Mouse (Mus musculus): ENCODE data around the gene Cfap73.

Gene Cfap73

GRCm38 (mm10) chr5:120612822-120613604 is 21.0 kb downstream of the Cfap73 start:
- DNase-seq (ENCODE audit: low spot score), result peak; percentile 100

GRCm38 (mm10) chr5:120612442-120612821 is 21.6 kb downstream of the Cfap73 start, which contains the start of the genes Rita1 and Ddx54:
Gene Rita1, minus strand, starts transcription at chr5:120612589.
Gene Ddx54, plus strand, starts transcription at chr5:120612739.
- peak; percentile 99 for DNase-seq (ENCODE audit: low spot score)

- no peak for DNase-seq (ENCODE audit: low spot score)
These were observed 22.6 kb downstream of the Cfap73 start for GRCm38 (mm10) chr5:120611416-120611815.

- DNase-seq (ENCODE audit: low spot score), result no peak
These were observed 23.1 kb downstream of the Cfap73 start for GRCm38 (mm10) chr5:120610906-120611305.

- no peak for DNase-seq (ENCODE audit: low spot score)
These were observed 24.7 kb downstream of the Cfap73 start for GRCm38 (mm10) chr5:120609246-120609775.

GRCm38 (mm10) chr5:120607335-120607734 is 26.7 kb downstream of the Cfap73 start:
- DNase-seq (ENCODE audit: low spot score), result no peak

DNA sequence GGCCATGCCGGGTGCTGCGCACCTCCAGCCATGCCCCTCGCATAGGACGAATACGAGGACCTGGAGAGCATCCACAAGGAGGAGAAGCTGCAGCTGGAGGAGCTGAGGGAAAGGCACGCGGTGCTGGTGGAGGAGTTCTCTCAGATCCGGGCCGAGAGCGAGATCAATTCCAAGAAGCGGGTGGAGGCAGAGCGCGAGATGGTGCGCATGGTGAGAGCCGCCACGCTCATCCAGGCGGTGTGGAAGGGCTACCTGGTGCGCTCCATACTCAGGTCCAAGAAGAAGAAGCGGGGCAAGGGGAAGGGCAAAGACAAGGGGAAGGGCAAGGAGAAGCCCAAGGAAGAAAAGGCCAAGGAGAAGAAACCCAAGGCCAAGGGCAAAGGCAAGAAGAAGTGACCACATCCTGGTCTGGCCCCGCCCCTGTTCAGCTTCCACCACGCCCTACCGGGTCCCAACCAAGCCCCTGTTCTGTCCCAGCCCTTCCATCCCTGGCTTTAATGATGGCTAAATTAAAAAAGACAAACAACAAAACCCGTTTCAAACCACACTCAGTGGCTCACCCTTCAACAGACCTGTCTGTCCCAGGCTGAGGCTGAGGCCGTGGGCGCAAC is 27.3 kb downstream of the Cfap73 start:
- no peak for DNase-seq (ENCODE audit: low spot score)

- peak; percentile 84 for DNase-seq (ENCODE audit: low spot score)
These were observed 28.3 kb downstream of the Cfap73 start for GRCm38 (mm10) chr5:120605688-120606087.

GRCm38 (mm10) chr5:120605241-120605661 is 28.8 kb downstream of the Cfap73 start:
- DNase-seq (ENCODE audit: low spot score), result no peak

- DNase-seq (ENCODE audit: low spot score), result no peak
These were observed 29.2 kb downstream of the Cfap73 start for GRCm38 (mm10) chr5:120604839-120605238.

DNA sequence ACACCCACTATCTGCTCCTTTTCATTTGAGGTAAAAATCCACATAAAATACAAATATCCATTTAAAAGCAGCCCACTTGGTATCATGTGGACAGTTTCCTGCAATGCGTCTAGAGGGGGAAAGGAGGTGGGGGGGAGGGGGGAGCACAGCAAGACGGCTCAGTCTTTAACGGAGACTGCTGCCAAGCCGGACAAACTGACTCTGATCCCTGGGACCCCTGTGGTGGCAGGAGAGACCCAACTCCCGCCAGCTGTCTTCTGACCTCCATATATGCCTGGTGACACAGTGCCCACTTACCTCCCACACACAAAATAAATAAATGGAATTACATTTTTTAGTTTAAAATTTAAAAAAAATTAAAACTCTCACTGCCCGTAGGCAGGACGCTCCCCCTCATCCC is 30.5 kb downstream of the Cfap73 start:
- no peak for DNase-seq (ENCODE audit: low spot score)

DNA sequence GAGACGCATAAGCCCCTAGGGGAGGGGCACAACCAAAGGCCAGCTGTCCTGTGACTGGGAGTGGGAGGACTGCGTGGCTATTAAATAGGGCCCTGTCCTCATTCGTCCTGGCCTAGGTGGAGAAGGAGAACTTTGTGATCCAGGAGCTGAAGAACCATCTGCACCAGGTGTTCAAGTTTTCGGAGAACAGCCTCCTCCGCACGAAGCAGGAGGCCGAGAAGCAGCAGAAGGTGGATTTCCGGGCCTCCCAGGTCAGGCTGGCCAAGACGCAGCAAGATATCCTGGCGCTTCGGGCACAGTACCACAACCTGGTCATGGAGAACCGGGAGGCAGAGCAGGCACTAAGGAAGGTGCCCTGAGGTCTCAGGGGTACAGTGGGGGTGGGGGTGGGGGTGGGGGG is 31.8 kb downstream of the Cfap73 start:
- DNase-seq (ENCODE audit: low spot score), result no peak

DNA sequence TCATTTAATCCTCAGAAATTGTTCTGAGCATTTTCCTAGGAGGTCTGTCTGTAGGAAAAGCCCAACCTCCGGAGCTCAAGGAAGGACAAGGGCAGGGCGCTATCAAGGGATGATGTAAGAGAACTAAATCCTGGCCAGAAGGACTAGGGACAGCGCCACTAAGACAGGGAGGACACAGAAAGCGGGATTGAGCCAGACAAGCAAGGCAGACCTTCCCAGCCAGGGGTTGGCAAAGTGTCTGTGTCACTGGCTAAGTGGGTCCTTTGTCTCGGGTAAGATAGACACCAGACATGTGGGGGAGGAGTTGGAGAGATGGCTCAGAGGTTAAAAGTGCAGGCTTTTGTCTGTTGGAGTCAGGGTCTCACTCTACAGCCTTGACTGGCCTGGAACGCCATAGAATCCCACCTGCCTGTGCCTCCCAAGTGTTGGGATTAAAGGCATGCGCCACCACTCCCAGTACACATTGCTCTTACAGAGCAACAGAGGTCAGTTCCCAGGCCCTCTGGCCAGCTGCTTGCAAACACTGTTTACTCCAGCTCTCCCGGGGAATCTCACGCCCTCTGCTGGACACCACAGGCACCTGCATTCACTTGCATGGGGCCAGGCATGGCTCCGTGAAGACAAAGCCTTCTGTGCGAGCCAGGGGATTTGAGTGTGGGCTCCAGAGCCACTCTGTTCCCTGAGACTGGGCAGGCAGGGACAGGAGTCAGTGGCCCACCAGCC is 32.9 kb downstream of the Cfap73 start:
- DNase-seq (ENCODE audit: low spot score), result no peak

DNA sequence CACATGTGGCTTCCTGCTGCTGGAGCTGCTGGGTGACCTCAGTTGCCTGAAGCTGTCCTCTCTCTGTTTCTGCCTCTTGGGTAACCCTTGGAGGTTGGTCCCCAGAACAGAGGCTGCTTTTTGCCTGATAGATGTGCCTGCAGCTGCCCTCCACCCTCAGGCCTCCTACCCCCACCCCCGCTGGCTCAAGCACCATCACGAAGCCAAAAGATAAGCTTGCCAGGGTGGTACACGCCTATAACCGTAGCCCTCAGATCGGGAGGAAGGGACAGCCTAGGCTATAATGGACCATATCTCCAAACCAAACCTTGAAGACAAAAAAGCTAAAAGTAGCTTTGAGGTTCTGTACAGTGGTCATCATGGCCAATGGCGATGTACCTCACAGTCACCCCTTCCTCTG is 34.4 kb downstream of the Cfap73 start:
- DNase-seq (ENCODE audit: low spot score), result no peak

DNA sequence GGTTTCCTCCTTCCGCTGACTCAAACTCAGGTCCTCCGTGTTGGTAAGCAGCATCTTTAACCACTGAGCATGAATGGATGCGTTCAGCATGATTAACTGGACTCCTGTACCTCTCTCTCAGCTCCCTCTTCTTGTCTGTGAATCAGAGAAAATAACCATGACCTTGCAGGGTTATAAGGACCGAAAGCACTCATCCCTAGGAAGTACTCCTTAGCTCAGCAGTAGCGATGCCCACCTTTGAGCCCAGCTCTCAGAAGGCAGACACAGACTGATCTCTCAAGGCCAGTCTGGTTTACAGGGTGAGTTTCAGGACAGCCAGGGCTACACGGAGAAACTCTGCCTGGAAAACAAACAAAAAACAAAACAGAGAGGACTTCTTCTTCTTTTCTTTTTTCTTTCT is 39.5 kb downstream of the Cfap73 start:
- no peak for DNase-seq (ENCODE audit: low spot score)

- DNase-seq (ENCODE audit: low spot score), result no peak
These were observed 41.9 kb downstream of the Cfap73 start for GRCm38 (mm10) chr5:120592141-120592540.

- DNase-seq (ENCODE audit: low spot score), result no peak
These were observed 43.6 kb downstream of the Cfap73 start for GRCm38 (mm10) chr5:120590356-120591010.

- DNase-seq (ENCODE audit: low spot score), result peak; percentile 98
These were observed 45.4 kb downstream of the Cfap73 start, which contains the start of the genes Tpcn1 and Iqcd for GRCm38 (mm10) chr5:120588569-120589094. Gene Tpcn1, minus strand, starts transcription at chr5:120588673. Gene Iqcd, plus strand, starts transcription at chr5:120589016.

- DNase-seq (ENCODE audit: low spot score), result no peak
These were observed 46.0 kb downstream of the Cfap73 start for GRCm38 (mm10) chr5:120587940-120588568.

- no peak for DNase-seq (ENCODE audit: low spot score)
These were observed 46.5 kb downstream of the Cfap73 start for GRCm38 (mm10) chr5:120587616-120587926.
